Mouse (Mus musculus) liver, adult 2 months (tissue): Measurements from ENCODE around the gene Arl2bp.

Experiments used
- CTCF ChIP-seq: fragments of 200-500 bp; IDR thresholded peaks from 2 replicates; pipeline ENCODE4 v1.5.1; 2011; ENCODE audit warnings: low read depth, low read length, control low read depth
- POLR2A ChIP-seq: fragments of 200-500 bp; IDR thresholded peaks from 2 replicates; pipeline ENCODE4 v1.6.1; 2011; ENCODE audit warnings: low read length, control low read depth; ENCODE audit not compliant: insufficient read depth; ENCODE audit errors: extremely low read depth

- TF ChIP-seq POLR2A, result no peak
- peak; percentile 87 for TF ChIP-seq CTCF
These were observed 37.7 kb downstream of the Arl2bp start for GRCm38 (mm10) chr8:94703972-94704668.
